Mouse (Mus musculus) megakaryocyte, embryonic 14.5 days (primary cell): ENCODE measurements around the gene Tbx2. TPM values are rescaled to one million over a fixed set of nuclear protein-coding genes. Genes with fewer than 3 reads are reported as not detected.

Experiments used
- H3K27me3 ChIP-seq: replicated peaks from 2 replicates; pipeline ENCODE3; 2012; ENCODE audit warnings: inconsistent platforms
- H3K36me3 ChIP-seq: replicated peaks from 2 replicates; pipeline ENCODE3; 2012; ENCODE audit warnings: low read length, inconsistent platforms, mixed read lengths
- H3K4me1 ChIP-seq: 2 replicates; pipeline ENCODE4 v1.6.1; 2012; ENCODE audit warnings: inconsistent platforms
- H3K4me3 ChIP-seq: replicated peaks from 2 replicates; pipeline ENCODE3; 2012; ENCODE audit warnings: moderate library complexity, mild to moderate bottlenecking, inconsistent platforms
- H3K9me3 ChIP-seq: 2 replicates; pipeline ENCODE4 v1.6.1; 2012; ENCODE audit warnings: inconsistent platforms
- FLI1 ChIP-seq: IDR thresholded peaks from 2 replicates; pipeline ENCODE4 v1.6.1; 2012; ENCODE audit warnings: low read length, inconsistent platforms, mixed read lengths
- GATA1 ChIP-seq: IDR thresholded peaks from 3 replicates; pipeline ENCODE4 v1.6.1; 2012; ENCODE audit warnings: mixed read lengths, low read length, inconsistent platforms, borderline replicate concordance
- polyA plus RNA-seq: library from polyadenylated mRNA; stranded (reverse); fragments of >175 nt; gene quantifications from 2 replicates; pipeline ENCODE4 v1.2.3, GENCODE M21; 2012; ENCODE audit warnings: low replicate concordance; ENCODE audit not compliant: insufficient read depth

Tbx2 gene
- polyA plus RNA-seq, 1 experiment: 1.5 TPM

- no peak overlapping the region for H3K4me3 ChIP-seq
- peaks cover 75% of the 10 kb centered on the region for H3K4me1 ChIP-seq
- peaks cover 100% of the 10 kb centered on the region for H3K27me3 ChIP-seq
- TF ChIP-seq GATA1 (no peak), FLI1 (no peak)
- 0 out of 2 replicates have a peak, but pooled peaks cover 3% of the 10 kb centered on the region for H3K9me3 ChIP-seq
- H3K36me3 ChIP-seq: no peaks in the 10 kb centered on the region
Observed at GRCm38 (mm10) chr11:85833761-85834385, 1.5 kb downstream of the Tbx2 start.

GRCm38 (mm10) chr11:85834386-85834931 lies 2.1 kb downstream of the Tbx2 start:
- H3K4me1 ChIP-seq: peaks cover 69% of the 10 kb centered on the region
- peaks cover 100% of the 10 kb centered on the region for H3K27me3 ChIP-seq
- no peak for TF ChIP-seq FLI1

GRCm38 (mm10) chr11:85835001-85835752 lies 2.8 kb downstream of the Tbx2 start:
- TF ChIP-seq FLI1: no peak
- no peak for TF ChIP-seq GATA1
- Histone ChIP-seq H3K27me3 (peaks cover 100% of the 10 kb centered on the region), H3K9me3 (0 out of 2 replicates have a peak, but pooled peaks cover 3% of the 10 kb centered on the region), H3K4me3 (no peak overlapping the region), H3K36me3 (no peaks in the 10 kb centered on the region), H3K4me1 (peaks cover 68% of the 10 kb centered on the region)

More at GRCm38 (mm10) chr11:85834386-85834931, 2.1 kb downstream of the Tbx2 start:
- Histone ChIP-seq H3K9me3 (0 out of 2 replicates have a peak, but pooled peaks cover 3% of the 10 kb centered on the region), H3K36me3 (no peaks in the 10 kb centered on the region), H3K4me3 (no peak overlapping the region)

GRCm38 (mm10) chr11:85835753-85836522 lies 3.6 kb downstream of the Tbx2 start:
- peak overlapping the region; percentile 29 for H3K4me3 ChIP-seq
- no peak for TF ChIP-seq FLI1
- TF ChIP-seq GATA1: no peak
- H3K27me3 ChIP-seq: peaks cover 100% of the 10 kb centered on the region

GRCm38 (mm10) chr11:85836523-85837290 lies 4.4 kb downstream of the Tbx2 start:
- 0 out of 2 replicates have a peak, but pooled peaks cover 3% of the 10 kb centered on the region for H3K9me3 ChIP-seq
- no peaks in the 10 kb centered on the region for H3K36me3 ChIP-seq
- H3K27me3 ChIP-seq: peaks cover 100% of the 10 kb centered on the region
- peak overlapping the region; percentile 51 for H3K4me3 ChIP-seq
- no peak for TF ChIP-seq FLI1
- TF ChIP-seq GATA1: no peak
- peaks cover 69% of the 10 kb centered on the region for H3K4me1 ChIP-seq

More at GRCm38 (mm10) chr11:85835753-85836522, 3.6 kb downstream of the Tbx2 start:
- H3K36me3 ChIP-seq: no peaks in the 10 kb centered on the region
- 0 out of 2 replicates have a peak, but pooled peaks cover 3% of the 10 kb centered on the region for H3K9me3 ChIP-seq
- H3K4me1 ChIP-seq: peaks cover 69% of the 10 kb centered on the region

DNA sequence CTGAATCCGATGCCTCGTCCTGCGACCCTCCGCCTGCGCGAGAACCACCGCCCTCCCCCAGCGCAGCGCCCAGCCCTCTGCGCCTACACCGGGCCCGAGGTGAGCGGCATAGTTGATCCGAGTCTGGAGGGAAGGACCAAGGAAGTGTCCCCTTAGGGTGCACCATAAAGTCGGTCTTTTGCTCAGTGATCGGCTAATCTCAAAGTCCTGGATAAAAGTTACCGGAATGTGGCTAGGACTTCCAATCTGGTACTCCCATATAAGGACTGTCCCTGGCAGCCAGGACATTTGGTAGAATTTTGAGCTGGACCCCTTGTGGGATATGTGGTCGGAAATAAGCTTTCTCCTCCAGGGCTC lies 4.9 kb downstream of the Tbx2 start:
- peak overlapping the region; percentile 51 for H3K4me3 ChIP-seq
- peaks cover 100% of the 10 kb centered on the region for H3K27me3 ChIP-seq
- H3K36me3 ChIP-seq: no peaks in the 10 kb centered on the region
- peaks cover 69% of the 10 kb centered on the region for H3K4me1 ChIP-seq
- TF ChIP-seq GATA1 (no peak), FLI1 (no peak)
- 0 out of 2 replicates have a peak, but pooled peaks cover 3% of the 10 kb centered on the region for H3K9me3 ChIP-seq

GRCm38 (mm10) chr11:85837648-85838423 lies 5.5 kb downstream of the Tbx2 start:
- Histone ChIP-seq H3K4me1 (peaks cover 69% of the 10 kb centered on the region), H3K9me3 (0 out of 2 replicates have a peak, but pooled peaks cover 3% of the 10 kb centered on the region), H3K4me3 (peak overlapping the region; percentile 72), H3K27me3 (peaks cover 100% of the 10 kb centered on the region), H3K36me3 (no peaks in the 10 kb centered on the region)
- TF ChIP-seq FLI1: no peak
- no peak for TF ChIP-seq GATA1
